Mouse (Mus musculus) left cerebral cortex, postnatal 36 days (tissue): ENCODE measurements around the gene Zfp36l2. TPM values are rescaled to one million over a fixed set of nuclear protein-coding genes. Genes with fewer than 3 reads are reported as not detected.
"Not testable (repeated sequence)": the region's sequence is repeated elsewhere in the genome, so short reads cannot be mapped to it uniquely, and the experiment has no call there.

Experiments
- DNase-seq, 2 experiments: peaks; one replicate each; pipeline ENCODE4 v3.0.0; 2021 to 2022; ENCODE audit warnings: low spot score in 2 of 2, mixed read lengths in 1 of 2
- intact Hi-C: fragments of 180-260 bp; cut with DNase I; formaldehyde crosslinking; loops from one replicate; pipeline ENCODE4 v1.15.1; 2025
- total RNA-seq, 2 experiments: library from RNA; stranded (reverse); gene quantifications; 2 replicates each; pipeline ENCODE4 v1.2.3; 2021

Gene Zfp36l2
- total RNA-seq: 10 to 100 TPM; 23.9 to 28.3 TPM

DNA sequence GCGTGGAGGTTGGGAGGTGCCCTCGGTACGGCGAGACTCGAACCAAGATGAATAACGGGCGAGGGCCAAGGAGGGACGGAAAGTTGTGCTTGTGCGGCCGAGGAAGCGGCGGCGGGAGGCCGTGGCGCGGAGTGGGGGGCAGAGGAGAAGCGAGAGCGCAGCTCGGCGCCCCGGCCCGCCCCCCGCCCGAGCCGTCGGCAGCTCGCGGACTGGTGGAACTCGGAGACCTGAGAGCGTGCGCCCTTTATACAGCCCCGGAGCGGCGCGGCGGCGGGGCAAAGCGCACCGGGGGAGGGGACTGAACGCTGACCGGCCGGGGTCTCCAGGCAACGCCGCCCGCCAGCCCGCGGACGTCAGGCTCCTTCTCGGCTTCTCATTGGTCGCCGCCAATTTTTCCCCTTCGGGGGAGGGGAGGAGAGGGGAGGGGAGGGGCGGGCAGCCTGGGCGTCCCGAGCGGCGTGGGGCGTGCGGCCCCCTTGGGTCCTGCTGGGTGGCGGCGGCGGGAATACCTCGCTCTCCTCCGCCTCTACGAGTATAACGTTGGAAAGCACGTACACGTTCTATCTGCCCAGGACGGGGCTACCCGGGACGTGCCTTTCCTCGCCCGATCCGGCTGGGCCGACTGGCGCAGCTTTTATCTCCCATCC, at the start of gene Zfp36l2:
Gene Zfp36l2, minus strand, starts transcription at position 221 of the 647 bp plus-strand sequence.
- intact Hi-C loops: loop anchor here (1.0 to 5.0 kb wide), 3 partner anchors 76 to 215 kb away; no protein-coding TSS in a partner anchor
- peak; percentile 78 to 81 for DNase-seq

GRCm38 (mm10) chr17:84236781-84237557, 49.2 kb upstream of the Zfp36l2 start:
- no peak for DNase-seq
- intact Hi-C loops: no loop called here

- intact Hi-C loops: no loop called here
- no peak for DNase-seq
These were observed 47.7 kb upstream of the Zfp36l2 start for GRCm38 (mm10) chr17:84235399-84235928.

DNA sequence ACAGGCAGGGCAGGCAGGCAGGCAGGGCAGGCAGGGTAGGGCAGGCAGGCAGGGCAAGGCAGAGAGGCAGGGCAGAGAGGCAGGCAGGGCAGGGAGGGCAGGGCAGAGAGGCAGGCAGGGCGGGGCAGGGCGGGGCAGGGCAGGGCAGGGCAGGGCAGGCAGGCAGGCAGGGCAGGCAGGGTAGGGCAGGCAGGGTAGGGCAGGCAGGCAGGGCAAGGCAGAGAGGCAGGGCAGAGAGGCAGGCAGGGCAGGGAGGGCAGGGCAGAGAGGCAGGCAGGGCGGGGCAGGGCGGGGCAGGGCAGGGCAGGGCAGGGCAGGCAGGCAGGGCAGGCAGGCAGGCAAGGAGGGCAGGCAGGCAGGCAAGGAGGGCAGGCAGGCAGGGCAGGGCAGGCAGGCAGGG, 47.0 kb upstream of the Zfp36l2 start:
- intact Hi-C loops, DNase-seq: not testable (repeated sequence)

- intact Hi-C loops: no loop called here
- DNase-seq: no peak
These were observed 46.0 kb upstream of the Zfp36l2 start for GRCm38 (mm10) chr17:84233758-84234157.

DNA sequence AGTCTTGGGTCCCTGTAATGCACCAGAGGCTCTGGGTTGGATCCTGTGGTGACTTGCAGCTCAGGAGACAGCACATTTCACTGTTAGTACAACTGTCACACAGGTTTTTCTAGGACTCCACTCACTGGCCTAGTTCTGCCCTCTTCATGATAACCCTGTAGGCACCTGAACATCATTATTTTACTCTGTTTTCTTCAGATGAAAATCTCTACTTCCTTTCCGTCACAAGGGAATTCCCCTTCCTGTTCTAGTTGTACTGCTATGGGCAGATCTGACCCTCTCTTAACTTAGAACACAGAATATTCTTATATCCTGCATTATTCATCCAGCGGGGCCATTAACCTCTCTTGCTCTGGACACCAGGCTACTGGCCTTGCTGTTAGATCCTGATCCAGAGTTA, 43.6 kb upstream of the Zfp36l2 start:
- intact Hi-C loops: no loop called here
- DNase-seq: no peak

DNA sequence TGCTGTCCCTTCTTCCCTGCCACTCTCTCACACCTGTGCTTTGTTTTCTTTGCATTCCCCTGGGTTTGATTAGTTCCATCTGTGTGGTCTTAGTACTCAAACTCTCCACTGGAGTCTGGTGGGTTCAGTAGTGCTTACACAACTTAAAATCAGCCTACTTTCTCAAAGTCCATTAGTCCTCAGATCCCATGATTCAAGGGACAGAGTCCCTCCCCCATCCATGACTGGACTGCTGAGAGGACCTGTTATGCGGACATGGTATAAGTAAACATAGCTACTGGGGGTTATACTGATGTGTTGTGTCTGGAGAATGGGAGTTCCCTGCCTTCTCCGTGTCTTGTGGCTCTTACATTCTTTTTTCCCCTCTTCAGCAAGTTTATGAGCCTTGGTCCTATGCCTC, 40.5 kb upstream of the Zfp36l2 start:
- DNase-seq: no peak
- intact Hi-C loops: no loop called here

- intact Hi-C loops: no loop called here
- DNase-seq: no peak
These were observed 38.9 kb upstream of the Zfp36l2 start for GRCm38 (mm10) chr17:84226681-84227080.

DNA sequence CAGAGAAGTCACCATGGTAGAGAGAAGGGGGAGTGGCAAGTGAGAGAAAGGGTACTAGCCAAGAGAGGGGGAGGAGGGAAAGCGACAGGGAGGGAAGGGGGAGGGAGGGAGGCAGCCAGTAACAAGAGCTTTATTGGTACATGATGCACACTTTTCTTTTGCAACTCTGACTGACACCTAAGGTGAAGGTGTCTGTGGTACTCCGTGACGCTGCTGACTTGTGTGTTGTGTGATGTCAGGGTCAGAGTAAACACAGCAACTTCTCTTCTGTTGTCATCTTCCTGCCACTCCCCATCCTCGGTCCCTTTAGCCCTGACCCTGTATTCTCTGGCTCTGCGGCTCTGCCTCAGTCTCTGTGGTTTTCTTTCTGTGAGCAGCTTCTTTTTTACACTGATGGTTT, 38.5 kb upstream of the Zfp36l2 start:
- intact Hi-C loops: no loop called here
- DNase-seq: no peak

- no peak for DNase-seq
- intact Hi-C loops: no loop called here
These were observed 36.6 kb upstream of the Zfp36l2 start for GRCm38 (mm10) chr17:84224217-84224887.

DNA sequence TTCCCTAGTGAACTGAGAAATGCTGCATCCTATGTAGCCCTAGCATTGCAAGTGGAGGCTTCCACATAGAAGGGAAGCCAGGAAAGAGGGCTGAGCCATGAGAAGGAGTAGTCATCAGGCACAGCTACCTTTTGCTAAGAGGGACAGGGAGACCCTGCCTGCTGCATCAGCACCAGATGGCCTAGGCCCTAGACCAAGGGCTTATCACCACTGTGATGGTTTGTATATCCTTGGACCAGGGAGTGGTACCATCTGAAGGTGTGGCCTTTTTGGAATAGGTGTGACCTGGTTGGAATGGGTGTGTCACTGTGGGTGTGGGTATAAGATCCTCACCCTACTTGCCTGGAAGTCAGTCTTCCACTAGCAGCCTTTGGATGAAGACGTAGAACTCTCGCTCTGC, 31.1 kb upstream of the Zfp36l2 start:
- intact Hi-C loops: not testable (repeated sequence)

DNA sequence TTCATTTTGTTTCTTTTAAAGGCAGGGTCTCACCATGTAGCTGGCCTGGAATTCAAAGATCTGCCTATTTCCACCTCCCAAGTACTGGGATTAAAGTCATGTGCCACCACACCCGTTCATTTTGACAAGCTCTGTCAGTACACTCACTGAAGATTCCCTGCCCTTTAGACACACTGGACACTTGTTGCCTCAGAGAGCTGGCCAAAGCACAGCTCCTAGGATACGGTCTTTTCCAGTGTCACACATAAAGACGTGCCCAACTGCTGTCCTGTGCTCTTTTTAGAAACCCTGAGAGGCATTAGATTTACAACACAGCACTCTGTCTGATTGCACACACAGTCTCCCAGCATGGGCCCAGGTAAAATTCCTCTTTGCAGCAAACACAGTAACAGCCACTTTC, 29.9 kb upstream of the Zfp36l2 start:
- no peak for DNase-seq
- intact Hi-C loops: no loop called here

More for the DNA sequence above, 31.1 kb upstream of the Zfp36l2 start:
- DNase-seq: not testable (repeated sequence)

GRCm38 (mm10) chr17:84215264-84215960, 27.7 kb upstream of the Zfp36l2 start:
- no peak for DNase-seq
- intact Hi-C loops: no loop called here

DNA sequence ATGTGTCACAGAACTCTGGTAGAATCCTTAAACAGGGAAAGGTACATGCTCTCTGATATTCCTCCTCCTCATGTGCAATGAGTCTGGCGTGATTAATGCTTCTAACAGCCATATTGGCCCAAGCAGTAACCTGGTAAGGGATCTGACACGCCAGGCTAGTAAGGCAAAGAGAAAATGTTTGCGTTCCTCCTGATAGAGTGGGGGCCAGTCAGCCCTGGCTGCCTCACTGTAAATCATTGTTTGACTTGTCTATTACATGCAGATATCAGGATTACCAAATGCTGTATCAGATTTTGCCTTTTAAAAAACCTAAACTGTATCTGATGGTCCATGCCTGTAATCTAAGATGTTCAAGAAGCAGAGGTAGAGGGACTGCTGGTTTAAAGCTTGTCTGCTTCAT, 25.7 kb upstream of the Zfp36l2 start:
- intact Hi-C loops: no loop called here
- no peak for DNase-seq

DNA sequence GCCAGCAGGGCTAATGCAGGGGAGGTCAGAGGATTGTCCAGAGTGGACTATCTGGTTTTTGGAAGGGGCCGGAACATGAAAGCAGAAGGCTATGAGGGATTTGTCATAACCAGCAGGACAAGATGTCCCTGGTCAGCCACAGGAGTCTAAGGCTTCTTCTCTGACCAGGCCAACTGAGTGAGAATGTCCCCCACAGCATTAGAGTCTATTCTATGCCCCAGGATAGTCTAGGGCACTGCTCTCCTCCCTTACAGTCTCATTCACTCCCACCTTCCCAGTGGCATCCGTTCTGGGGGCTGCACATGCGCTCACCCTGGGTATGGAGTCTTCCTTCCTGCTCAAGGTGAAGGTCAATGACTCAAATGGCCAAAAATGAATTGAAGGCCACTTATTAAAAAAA, 19.9 kb upstream of the Zfp36l2 start:
- no peak for DNase-seq
- intact Hi-C loops: no loop called here

DNA sequence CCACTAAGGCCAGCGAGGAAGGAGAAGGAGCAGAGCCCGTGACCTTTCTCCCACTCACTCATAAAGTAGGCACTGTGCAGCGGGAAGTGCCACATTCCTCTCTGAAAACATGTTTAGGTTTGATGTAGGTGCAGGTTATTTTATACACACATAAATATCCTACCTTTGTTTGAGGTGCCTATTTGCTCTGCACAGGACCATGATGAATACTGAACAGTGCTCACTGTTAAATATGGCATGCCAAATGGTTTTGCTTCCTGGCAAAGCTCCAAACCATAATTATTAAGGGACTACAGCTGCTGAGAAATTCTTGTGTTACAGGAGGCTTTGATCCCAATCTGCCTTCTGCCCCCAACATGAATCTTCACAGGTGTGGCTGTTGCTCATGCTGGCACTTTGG, 18.5 kb upstream of the Zfp36l2 start:
- intact Hi-C loops: no loop called here
- DNase-seq: no peak

- no peak for DNase-seq
- intact Hi-C loops: no loop called here
These were observed 17.2 kb upstream of the Zfp36l2 start for GRCm38 (mm10) chr17:84204962-84205361.

DNA sequence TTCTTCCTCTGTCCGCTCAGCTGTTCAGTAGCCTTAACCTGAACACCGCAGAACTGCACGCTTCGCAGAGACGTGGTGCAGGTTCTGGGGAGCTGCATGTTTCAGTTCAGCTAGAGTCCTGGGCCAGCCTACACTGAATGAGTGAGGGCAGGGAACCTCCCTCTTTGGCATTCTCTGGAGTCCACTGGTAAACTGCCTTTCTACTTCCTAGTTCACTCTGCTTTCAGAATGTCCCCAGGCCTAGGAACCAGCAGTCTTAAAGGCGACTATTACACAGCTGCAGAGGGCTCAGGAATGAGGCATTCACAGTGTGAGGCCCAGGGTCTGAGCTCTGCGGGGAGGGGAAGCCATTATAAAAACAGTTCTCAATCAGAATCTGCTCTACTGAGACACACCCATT, 15.6 kb upstream of the Zfp36l2 start:
- no peak for DNase-seq
- intact Hi-C loops: no loop called here

GRCm38 (mm10) chr17:84201183-84201582, 13.4 kb upstream of the Zfp36l2 start:
- no peak for DNase-seq
- intact Hi-C loops: no loop called here

DNA sequence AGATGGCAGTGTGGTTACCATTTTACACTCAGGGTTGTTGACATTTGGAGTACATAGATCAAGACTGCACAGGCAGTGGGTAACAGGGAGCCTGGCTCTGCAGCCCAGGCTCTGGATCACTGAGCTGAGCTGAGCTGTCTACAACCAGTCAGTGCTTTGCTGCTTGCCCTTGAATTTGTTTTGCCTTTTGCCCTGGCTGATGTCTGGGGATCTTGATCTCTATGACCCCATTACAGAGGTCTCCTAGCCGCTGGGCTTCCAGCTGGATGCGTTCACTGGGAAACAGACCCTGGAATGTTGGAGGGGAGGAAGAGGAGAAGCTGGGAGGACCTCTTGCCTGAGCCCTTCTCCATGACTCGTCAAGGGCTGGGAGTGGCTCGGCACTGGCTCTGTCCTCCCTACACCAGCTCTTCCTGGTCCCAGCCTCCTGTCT, 10.2 kb upstream of the Zfp36l2 start:
- intact Hi-C loops: no loop called here
- no peak for DNase-seq
